Mouse (Mus musculus) ES-Bruce4 (cell line): ENCODE results near the gene Gm12169.

Experiments used
- CTCF ChIP-seq: IDR thresholded peaks from one replicate; pipeline ENCODE4 v1.8.1; 2011; ENCODE audit warnings: low read depth, low read length
- EP300 ChIP-seq: IDR thresholded peaks from 2 replicates; pipeline ENCODE4 v1.6.1; 2011; ENCODE audit warnings: low read depth, low read length; ENCODE audit not compliant: insufficient read depth
- POLR2A ChIP-seq: IDR thresholded peaks from one replicate; pipeline ENCODE4 v1.8.1; 2011; ENCODE audit warnings: low read length; ENCODE audit not compliant: insufficient read depth

DNA sequence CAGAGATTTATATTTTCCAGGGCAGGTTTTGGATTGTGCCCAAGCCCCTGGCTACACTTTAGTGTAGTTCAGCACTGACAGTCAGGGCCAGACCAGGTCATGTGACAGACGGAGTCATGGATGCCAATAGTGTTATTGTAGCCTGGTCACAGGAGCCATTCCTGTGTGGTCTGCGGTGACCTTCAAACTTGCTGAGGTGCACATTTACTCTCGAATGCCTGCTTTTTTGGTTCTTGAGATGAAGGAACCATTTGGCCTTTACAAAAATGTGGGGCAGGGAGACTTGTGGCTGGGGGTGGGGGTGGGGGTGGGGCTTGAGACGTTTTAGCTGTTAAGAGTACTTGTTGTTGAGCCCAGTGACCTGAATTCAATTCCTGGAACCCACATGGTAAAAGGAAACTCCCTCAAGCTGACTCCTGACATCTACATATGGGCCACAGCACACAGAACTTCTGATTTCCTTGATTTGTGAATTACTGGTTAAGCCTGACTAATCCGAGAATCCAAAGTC, 54.8 kb downstream of the Gm12169 start:
- no peak for TF ChIP-seq CTCF
- no peak for TF ChIP-seq POLR2A
- no peak for TF ChIP-seq EP300
